Mouse (Mus musculus) megakaryocyte-erythroid progenitor cell, adult 5-6 weeks (primary cell): ENCODE results near the gene Olfr684. TPM values are rescaled to one million over a fixed set of nuclear protein-coding genes. Genes with fewer than 3 reads are reported as not detected.

Source experiments
- ATAC-seq: replicated peaks from 2 replicates; pipeline ENCODE4 v1.8.0; 2016; ENCODE audit warnings: mild to moderate bottlenecking, inconsistent platforms; ENCODE audit not compliant: severe bottlenecking, poor library complexity, low FRiP score, low TSS enrichment
- total RNA-seq, 2 experiments: library from RNA; stranded (forward) in 1 of 2; stranded (reverse) in 1 of 2; fragments of 200-1000, 215-1000 nt in 1 of 2; fragments of >200 nt in 1 of 2; fragmentation: Nextera tagmentation in 1 of 2; gene quantifications; 2 replicates each; pipeline ENCODE4 v1.2.3; 2014 to 2017

Olfr684 gene
- total RNA-seq (2014; fragmentation: Nextera tagmentation) (not detected in 2 replicates), total RNA-seq (2017) (not detected in 2 replicates)

GRCm38 (mm10) chr7:105163553-105163952 lies at the start of gene Olfr684:
Gene Olfr684, minus strand, starts transcription at chr7:105163653.
- ATAC-seq, result no peak

GRCm38 (mm10) chr7:105207385-105207784 lies 43.9 kb upstream of the Olfr684 start, which contains the start of gene Olfr686:
Gene Olfr686, minus strand, starts transcription at chr7:105207485.
- no peak for ATAC-seq

- ATAC-seq, result no peak
Observed at GRCm38 (mm10) chr7:105185912-105186311, 22.5 kb upstream of the Olfr684 start, which contains the start of gene Olfr685. Gene Olfr685, minus strand, starts transcription at chr7:105186012.

- no peak for ATAC-seq
Observed at GRCm38 (mm10) chr7:105170773-105171172, 7.3 kb upstream of the Olfr684 start.

DNA sequence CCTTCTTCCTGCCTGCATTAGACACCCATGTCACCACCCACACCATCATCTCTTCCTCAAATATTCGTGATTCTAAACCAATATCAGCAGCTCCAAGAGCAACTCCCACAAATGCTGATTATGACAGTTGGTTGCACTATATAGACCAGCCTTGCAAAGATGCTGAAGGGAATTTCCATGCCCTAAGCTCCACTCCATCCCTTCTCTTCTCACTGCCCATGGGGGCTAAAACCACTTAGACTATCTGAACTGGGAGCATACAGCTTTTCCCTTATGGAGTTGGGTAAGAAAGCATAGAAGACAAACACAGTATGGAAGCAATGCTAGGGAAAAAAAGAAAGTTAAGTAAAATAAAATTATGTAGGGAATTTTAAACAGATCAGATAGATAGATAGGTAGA lies 16.5 kb downstream of the Olfr684 start, which contains the start of gene Olfr683:
Gene Olfr683, minus strand, starts transcription at position 101 of the 400 bp plus-strand sequence.
- ATAC-seq, result no peak

- ATAC-seq, result no peak
Observed at GRCm38 (mm10) chr7:105141275-105141674, 22.2 kb downstream of the Olfr684 start.

GRCm38 (mm10) chr7:105116536-105116935 lies 46.9 kb downstream of the Olfr684 start, which contains the start of gene Olfr681:
Gene Olfr681, plus strand, starts transcription at chr7:105116836.
- no peak for ATAC-seq

Other genes starting within 250 kb of the Olfr684 start
- not detected in 2 replicates for gene Olfr667, start 242.2 kb downstream of the Olfr684 start, total RNA-seq (2014; fragmentation: Nextera tagmentation)
- not detected in 2 replicates for gene Olfr667, start 242.2 kb downstream of the Olfr684 start, total RNA-seq (2017)
- not detected in 2 replicates for gene Olfr668, start 235.6 kb downstream of the Olfr684 start, total RNA-seq (2014; fragmentation: Nextera tagmentation)
- not detected in 2 replicates for gene Olfr668, start 235.6 kb downstream of the Olfr684 start, total RNA-seq (2017)
- gene Olfr669, start 229.4 kb downstream of the Olfr684 start, total RNA-seq (2014; fragmentation: Nextera tagmentation), result not detected in 2 replicates
- gene Olfr669, start 229.4 kb downstream of the Olfr684 start, total RNA-seq (2017), result not detected in 2 replicates
- not detected in 2 replicates for gene Olfr670, start 201.0 kb downstream of the Olfr684 start, total RNA-seq (2014; fragmentation: Nextera tagmentation)
- gene Olfr670, start 201.0 kb downstream of the Olfr684 start, total RNA-seq (2017), result not detected in 2 replicates
- gene Olfr671, start 184.5 kb downstream of the Olfr684 start, total RNA-seq (2014; fragmentation: Nextera tagmentation), result not detected in 2 replicates
- not detected in 2 replicates for gene Olfr671, start 184.5 kb downstream of the Olfr684 start, total RNA-seq (2017)
- not detected in 2 replicates for gene Olfr672, start 161.6 kb downstream of the Olfr684 start, total RNA-seq (2014; fragmentation: Nextera tagmentation)
- not detected in 2 replicates for gene Olfr672, start 161.6 kb downstream of the Olfr684 start, total RNA-seq (2017)
- gene Olfr675, start 135.2 kb downstream of the Olfr684 start, total RNA-seq (2014; fragmentation: Nextera tagmentation), result not detected in 2 replicates
- gene Olfr675, start 135.2 kb downstream of the Olfr684 start, total RNA-seq (2017), result not detected in 2 replicates
- not detected in 2 replicates for gene Olfr676, start 131.0 kb downstream of the Olfr684 start, total RNA-seq (2014; fragmentation: Nextera tagmentation)
- gene Olfr676, start 131.0 kb downstream of the Olfr684 start, total RNA-seq (2017), result not detected in 2 replicates
- gene Olfr677, start 112.3 kb downstream of the Olfr684 start, total RNA-seq (2014; fragmentation: Nextera tagmentation), result not detected in 2 replicates
- gene Olfr677, start 112.3 kb downstream of the Olfr684 start, total RNA-seq (2017), result not detected in 2 replicates
- gene Olfr678, start 99.2 kb downstream of the Olfr684 start, total RNA-seq (2014; fragmentation: Nextera tagmentation), result not detected in 2 replicates
- not detected in 2 replicates for gene Olfr678, start 99.2 kb downstream of the Olfr684 start, total RNA-seq (2017)
- gene Olfr679, start 82.4 kb downstream of the Olfr684 start, total RNA-seq (2014; fragmentation: Nextera tagmentation), result not detected in 2 replicates
- not detected in 2 replicates for gene Olfr679, start 82.4 kb downstream of the Olfr684 start, total RNA-seq (2017)
- not detected in 2 replicates for gene Olfr680-ps1, start 70.8 kb downstream of the Olfr684 start, total RNA-seq (2014; fragmentation: Nextera tagmentation)
- gene Olfr680-ps1, start 70.8 kb downstream of the Olfr684 start, total RNA-seq (2017), result not detected in 2 replicates
- not detected in 2 replicates for gene Olfr681, start 46.8 kb downstream of the Olfr684 start, total RNA-seq (2014; fragmentation: Nextera tagmentation)
- gene Olfr681, start 46.8 kb downstream of the Olfr684 start, total RNA-seq (2017), result not detected in 2 replicates
- not detected in 2 replicates for gene Olfr683, start 16.6 kb downstream of the Olfr684 start, total RNA-seq (2014; fragmentation: Nextera tagmentation)
- gene Olfr683, start 16.6 kb downstream of the Olfr684 start, total RNA-seq (2017), result not detected in 2 replicates
- gene Olfr685, start 22.4 kb upstream of the Olfr684 start, total RNA-seq (2014; fragmentation: Nextera tagmentation), result not detected in 2 replicates
- gene Olfr685, start 22.4 kb upstream of the Olfr684 start, total RNA-seq (2017), result not detected in 2 replicates
- gene Olfr686, start 43.8 kb upstream of the Olfr684 start, total RNA-seq (2014; fragmentation: Nextera tagmentation), result not detected in 2 replicates
- not detected in 2 replicates for gene Olfr686, start 43.8 kb upstream of the Olfr684 start, total RNA-seq (2017)
- gene Olfr688, start 124.4 kb upstream of the Olfr684 start, total RNA-seq (2014; fragmentation: Nextera tagmentation), result not detected in 2 replicates
- gene Olfr688, start 124.4 kb upstream of the Olfr684 start, total RNA-seq (2017), result not detected in 2 replicates
- not detected in 2 replicates for gene Olfr689, start 147.5 kb upstream of the Olfr684 start, total RNA-seq (2014; fragmentation: Nextera tagmentation)
- gene Olfr689, start 147.5 kb upstream of the Olfr684 start, total RNA-seq (2017), result not detected in 2 replicates
- not detected in 2 replicates for gene Olfr690, start 170.5 kb upstream of the Olfr684 start, total RNA-seq (2014; fragmentation: Nextera tagmentation)
- not detected in 2 replicates for gene Olfr690, start 170.5 kb upstream of the Olfr684 start, total RNA-seq (2017)
- gene Olfr691, start 178.6 kb upstream of the Olfr684 start, total RNA-seq (2014; fragmentation: Nextera tagmentation), result not detected in 2 replicates
- not detected in 2 replicates for gene Olfr691, start 178.6 kb upstream of the Olfr684 start, total RNA-seq (2017)
- not detected in 2 replicates for gene Olfr692, start 204.6 kb upstream of the Olfr684 start, total RNA-seq (2014; fragmentation: Nextera tagmentation)
- not detected in 2 replicates for gene Olfr692, start 204.6 kb upstream of the Olfr684 start, total RNA-seq (2017)
- gene Gm5901, start 211.4 kb upstream of the Olfr684 start, total RNA-seq (2014; fragmentation: Nextera tagmentation), result not detected in 2 replicates
- gene Gm5901, start 211.4 kb upstream of the Olfr684 start, total RNA-seq (2017), result not detected in 2 replicates
- 24.6 and 31.9 TPM in 2 replicates for gene Fam160a2, start 236.4 kb upstream of the Olfr684 start, total RNA-seq (2014; fragmentation: Nextera tagmentation)
- 9.8 and 15.1 TPM in 2 replicates for gene Fam160a2, start 236.4 kb upstream of the Olfr684 start, total RNA-seq (2017)
- gene Cnga4, start 240.9 kb upstream of the Olfr684 start, total RNA-seq (2014; fragmentation: Nextera tagmentation), result not detected in 2 replicates
- not detected in 2 replicates for gene Cnga4, start 240.9 kb upstream of the Olfr684 start, total RNA-seq (2017)